9 mouse cellular contexts compared by ENCODE assay signal in genomic region chr5:53326023-53326422, GRCm38 (mm10). TPM values are rescaled to one million over a fixed set of nuclear protein-coding genes. Genes with fewer than 3 reads are reported as not detected.
A peak's percentile ranks its signal among the peaks of the same experiment; 100 is the strongest.
DNase-seq lines count a peak whose midpoint lies in the region; ATAC-seq and TF ChIP-seq lines count a peak whose summit lies in the region.
"Had no signal": no experiment of that assay in that cellular context is flagged by ENCODE, and none has a peak within 500 bp of the region (broad histone marks: within the 10 kb centered on the region; RNA-seq: fewer than 3 reads in every experiment).

No protein-coding gene starts in this region.

- peaks cover 0 to 3% of the 10 kb centered on the region in 2 experiments; a peak in 2 of 4 replicates for H3K4me1 ChIP-seq in CH12.LX (ENCODE audit: control insufficient read depth in 1 of 2, insufficient read depth in 2 of 2)
- no peaks in the 10 kb centered on the region for H3K4me1 ChIP-seq in embryonic fibroblast, embryonic 13.5 days (ENCODE audit: control insufficient read depth, insufficient read depth, low read length)
- H3K4me1 ChIP-seq in heart, postnatal 0 days (ENCODE audit: control insufficient read depth, insufficient read depth): no peaks in the 10 kb centered on the region
- H3K4me1 ChIP-seq in liver, embryonic 14.5 days (replicated peaks; ENCODE audit: control insufficient read depth in 2 of 2, insufficient read depth in 2 of 2, low read length in 1 of 2): no peaks in the 10 kb centered on the region
- H3K4me1 ChIP-seq in neural tube, embryonic 12.5 days: peaks cover 5% of the 10 kb centered on the region; the same call in 1 of the 2 replicates

- ATAC-seq in heart, postnatal 0 days (ENCODE audit: insufficient read depth, low read depth): peak; percentile 41; the same call in 1 of the 2 replicates
- no peak for ATAC-seq in liver, embryonic 14.5 days (ENCODE audit: insufficient read depth)
- ATAC-seq in neural tube, embryonic 12.5 days (ENCODE audit: low FRiP score, low read depth): peak; percentile 61

- H3K79me2 ChIP-seq in CH12.LX (replicated peaks; ENCODE audit: control insufficient read depth, extremely low read depth, insufficient read depth, poor library complexity, severe bottlenecking): no peaks in the 10 kb centered on the region

- H3K9me3 ChIP-seq in CH12.LX (replicated peaks; ENCODE audit: low read length): no peaks in the 10 kb centered on the region
- no peaks in the 10 kb centered on the region for H3K9me3 ChIP-seq in heart, postnatal 0 days (replicated peaks; ENCODE audit: control insufficient read depth, low read length)
- no peaks in the 10 kb centered on the region for H3K9me3 ChIP-seq in liver, embryonic 14.5 days (ENCODE audit: control insufficient read depth, low read length)
- no peaks in the 10 kb centered on the region for H3K9me3 ChIP-seq in neural tube, embryonic 12.5 days
- H3K9me3 ChIP-seq: heart, embryonic 15.5 days had no signal

- peak overlapping the region; percentile 65; the same call in 1 of the 2 replicates for H3K4me2 ChIP-seq in CH12.LX (ENCODE audit: insufficient read depth, low read depth, poor library complexity, severe bottlenecking)
- no peak overlapping the region for H3K4me2 ChIP-seq in heart, postnatal 0 days (ENCODE audit: low read depth, low read length)
- no peak overlapping the region for H3K4me2 ChIP-seq in liver, embryonic 14.5 days (ENCODE audit: low read depth)
- H3K4me2 ChIP-seq in neural tube, embryonic 12.5 days (replicated peaks): peak overlapping the region; percentile 22; the same call in 1 of the 2 replicates
- H3K4me2 ChIP-seq: heart, embryonic 15.5 days had no signal

- TF ChIP-seq EP300 in CH12.LX (IDR thresholded peaks at IDR 0.05; ENCODE audit: low read length): no peak
- TF ChIP-seq EP300 in heart, postnatal 0 days (IDR thresholded peaks at IDR 0.05; ENCODE audit: low read depth): no peak
- no peak for TF ChIP-seq EP300 in liver, embryonic 14.5 days (IDR thresholded peaks at IDR 0.05; ENCODE audit: low read depth)

- no peak overlapping the region for H3K4me3 ChIP-seq in CH12.LX (replicated peaks in 1 of 3; ENCODE audit: low read depth in 2 of 3, low read length in 2 of 3, poor library complexity in 1 of 3)
- no peak overlapping the region for H3K4me3 ChIP-seq in embryonic fibroblast, embryonic 13.5 days (ENCODE audit: insufficient read depth, low read length)
- no peak overlapping the region for H3K4me3 ChIP-seq in heart, postnatal 0 days (ENCODE audit: low read depth, low read length)
- H3K4me3 ChIP-seq in liver, embryonic 14.5 days (ENCODE audit: insufficient read depth in 1 of 2, low read depth in 2 of 2, low read length in 2 of 2): no peak overlapping the region
- H3K4me3 ChIP-seq in neural tube, embryonic 12.5 days: no peak overlapping the region
- H3K4me3 ChIP-seq: heart, embryonic 15.5 days had no signal

- TF ChIP-seq CTCF in CH12.LX (conservative IDR thresholded peaks at IDR 0.05 in 1 of 2, IDR thresholded peaks at IDR 0.05 in 1 of 2; ENCODE audit: low read depth in 2 of 2, low read length in 2 of 2): peak; percentile 95 to 97
- peak; percentile 97 for TF ChIP-seq CTCF in embryonic fibroblast, embryonic 13.5 days (IDR thresholded peaks at IDR 0.05; ENCODE audit: borderline replicate concordance, insufficient read depth, low read length)
- TF ChIP-seq CTCF in heart, postnatal 0 days (IDR thresholded peaks at IDR 0.05; ENCODE audit: low read depth): peak; percentile 88
- TF ChIP-seq CTCF in liver, embryonic 14.5 days (IDR thresholded peaks at IDR 0.05; ENCODE audit: low read depth): peak; percentile 84

- peak; percentile 66 for DNase-seq in CH12.LX (ENCODE audit: extremely low read depth)
- peak; percentile 91 for DNase-seq in brain, adult 2 months (ENCODE audit: low read depth, low spot score)
- peak; percentile 77 for DNase-seq in heart, postnatal 0 days (ENCODE audit: low spot score)
- peak; percentile 71 for DNase-seq in kidney, postnatal 14 days
- DNase-seq in liver, embryonic 14.5 days (ENCODE audit: low read depth in 3 of 3, low spot score in 3 of 3): peak; percentile 1 to 22 (median 1)
- DNase-seq in testis, postnatal 10 days (ENCODE audit: low spot score): peak; percentile 77

- H3K9ac ChIP-seq in CH12.LX (ENCODE audit: insufficient read depth, low read depth): peak overlapping the region; percentile 17; the same call in 1 of the 2 replicates
- no peak overlapping the region for H3K9ac ChIP-seq in heart, postnatal 0 days (replicated peaks; ENCODE audit: low read depth, low read length)
- no peak overlapping the region for H3K9ac ChIP-seq in liver, embryonic 14.5 days (replicated peaks)
- H3K9ac ChIP-seq in neural tube, embryonic 12.5 days: no peak overlapping the region
- H3K9ac ChIP-seq: heart, embryonic 15.5 days had no signal

- peak; percentile 98 for TF ChIP-seq RAD21 in CH12.LX (IDR thresholded peaks at IDR 0.05; ENCODE audit: low read depth, low read length)

- 3% methylated on average over 8 of the region's 8 CpGs for WGBS in heart, postnatal 0 days
- 4% methylated on average over 8 of the region's 8 CpGs for WGBS in liver, embryonic 14.5 days (ENCODE audit: insufficient replicate concordance)
- WGBS in neural tube, embryonic 12.5 days: 2% methylated on average over 8 of the region's 8 CpGs

- in situ Hi-C loops in CH12.LX (cut with MboI; ENCODE audit: low pct_ligation_motif_present, low pct_unique_long_range_greater_than_20kb, low sequenced_read_pairs): loop anchor here (10.0 kb wide), 1 partner anchor 789 kb away; no protein-coding TSS in a partner anchor

- dilution Hi-C loops in CH12.LX (cut with MboI; ENCODE audit: extremely low pct_ligation_motif_present, extremely low pct_unique_long_range_greater_than_20kb, low sequenced_read_pairs): no loop called here

- H3K36me3 ChIP-seq in CH12.LX (replicated peaks in 1 of 2; ENCODE audit: control insufficient read depth in 1 of 2, insufficient read depth in 1 of 2, low read length in 1 of 2): no peaks in the 10 kb centered on the region
- no peaks in the 10 kb centered on the region for H3K36me3 ChIP-seq in heart, postnatal 0 days (replicated peaks; ENCODE audit: control insufficient read depth, insufficient read depth, low read length)
- H3K36me3 ChIP-seq in liver, embryonic 14.5 days (replicated peaks; ENCODE audit: control insufficient read depth, insufficient read depth, low read depth): no peaks in the 10 kb centered on the region
- no peaks in the 10 kb centered on the region for H3K36me3 ChIP-seq in neural tube, embryonic 12.5 days
- H3K36me3 ChIP-seq: heart, embryonic 15.5 days had no signal

- no peak for TF ChIP-seq POLR2A in CH12.LX (IDR thresholded peaks at IDR 0.05; ENCODE audit: low read depth, low read length)
- TF ChIP-seq POLR2A in embryonic fibroblast, embryonic 13.5 days (IDR thresholded peaks at IDR 0.05; ENCODE audit: low read depth, low read length): no peak

- H3K27ac ChIP-seq in CH12.LX (ENCODE audit: insufficient read depth, low read depth): no peak overlapping the region
- no peak overlapping the region for H3K27ac ChIP-seq in embryonic fibroblast, embryonic 13.5 days (ENCODE audit: insufficient read depth, low read length)
- H3K27ac ChIP-seq in heart, postnatal 0 days (ENCODE audit: low read depth): no peak overlapping the region
- no peak overlapping the region for H3K27ac ChIP-seq in liver, embryonic 14.5 days
- H3K27ac ChIP-seq in neural tube, embryonic 12.5 days: no peak overlapping the region
- H3K27ac ChIP-seq: heart, embryonic 15.5 days had no signal

- peaks cover 7% of the 10 kb centered on the region for H3K27me3 ChIP-seq in CH12.LX (replicated peaks)
- peaks cover 4% of the 10 kb centered on the region; the same call in 1 of the 2 replicates for H3K27me3 ChIP-seq in heart, postnatal 0 days (ENCODE audit: control insufficient read depth, insufficient read depth, low read length)
- no peaks in the 10 kb centered on the region for H3K27me3 ChIP-seq in liver, embryonic 14.5 days (ENCODE audit: control insufficient read depth, insufficient read depth, low read length)
- H3K27me3 ChIP-seq in neural tube, embryonic 12.5 days (replicated peaks): no peaks in the 10 kb centered on the region

TF ChIP-seq in CH12.LX, 34 proteins besides CTCF, POLR2A, EP300 and RAD21 (continues in another document):
- TF ChIP-seq MAFK (IDR thresholded peaks at IDR 0.05; ENCODE audit: insufficient replicate concordance, low read length): no peak
- TF ChIP-seq CHD1 (IDR thresholded peaks at IDR 0.05; ENCODE audit: low read depth, low read length): no peak
- no peak for TF ChIP-seq PAX5 (IDR thresholded peaks at IDR 0.05; ENCODE audit: low read length)
- no peak for TF ChIP-seq RCOR1 (conservative IDR thresholded peaks at IDR 0.05; ENCODE audit: low read depth, low read length)
- no peak for TF ChIP-seq ZMIZ1 (IDR thresholded peaks at IDR 0.05; ENCODE audit: low read depth, low read length)
- no peak for TF ChIP-seq MXI1 (IDR thresholded peaks at IDR 0.05; ENCODE audit: low read depth, low read length)
- TF ChIP-seq NELFE (IDR thresholded peaks at IDR 0.05; ENCODE audit: low read depth, low read length): peak; percentile 23; the same call in 1 of the 2 replicates
- no peak for TF ChIP-seq USF2 (conservative IDR thresholded peaks at IDR 0.05; ENCODE audit: low read depth, low read length)
- TF ChIP-seq TCF12 (IDR thresholded peaks at IDR 0.05; ENCODE audit: low read depth, low read length): no peak
- TF ChIP-seq UBTF (IDR thresholded peaks at IDR 0.05; ENCODE audit: low read depth, low read length): no peak
- TF ChIP-seq MEF2A (IDR thresholded peaks at IDR 0.05; ENCODE audit: borderline replicate concordance, low read depth, low read length): peak; percentile 41; the same call in 1 of the 2 replicates
- TF ChIP-seq SIN3A (IDR thresholded peaks at IDR 0.05; ENCODE audit: low read length): no peak
- no peak for TF ChIP-seq MAX (IDR thresholded peaks at IDR 0.05; ENCODE audit: low read length)
- TF ChIP-seq NRF1 (IDR thresholded peaks at IDR 0.05; ENCODE audit: low read depth, low read length): no peak
- no peak for TF ChIP-seq E2F4 (IDR thresholded peaks at IDR 0.05; ENCODE audit: insufficient replicate concordance, low read depth, low read length)
- no peak for TF ChIP-seq KAT2A (IDR thresholded peaks at IDR 0.05; ENCODE audit: insufficient replicate concordance, low read length)

RNA-seq across cellular contexts. Expression of gene Smim20, which starts 59.1 kb away (rescaled TPM):
- total RNA-seq in CH12.LX (2012; rRNA removed): 54.3 and 55.3 TPM in 2 replicates
- 93.0 and 93.5 TPM in 2 replicates for total RNA-seq in CH12.LX (2014; rRNA removed)
- 52.1 and 75.7 TPM in 2 replicates for polyA plus RNA-seq in CH12.LX (2012; ENCODE audit: insufficient read length, low read depth)
- 25.8 and 29.4 TPM in 2 replicates for polyA plus RNA-seq in embryonic fibroblast, embryonic 13.5 days (2011; ENCODE audit: insufficient read length, low read depth, missing spikeins)
- 153 and 163 TPM in 2 replicates for total RNA-seq in heart, postnatal 0 days (2014; rRNA removed; ENCODE audit: low replicate concordance)
- polyA plus RNA-seq in heart, postnatal 0 days (2015; fragmentation: Nextera tagmentation; extraction: Ambion mirVana): 218 TPM in 2 replicates
- polyA plus RNA-seq in liver, embryonic 14.5 days (2012; rRNA removed): 15.4 and 17.3 TPM in 2 replicates
- 35.2 and 38.5 TPM in 2 replicates for polyA plus RNA-seq in liver, embryonic 14.5 days (2014; fragmentation: Nextera tagmentation; extraction: Ambion mirVana)
- 65.6 and 75.6 TPM in 2 replicates for polyA plus RNA-seq in neural tube, embryonic 12.5 days (2016; fragmentation: Nextera tagmentation; extraction: Ambion mirVana)

Comparison
In these comparisons a context has a peak if more than half of its experiments do, and no peak if none do; other contexts are left out.
1. DNase-seq: peak in every context shown above with its lines; median percentile 91 in brain, adult 2 months; 77 in heart, postnatal 0 days; 77 in testis, postnatal 10 days; 71 in kidney, postnatal 14 days; 66 in CH12.LX; 1 in liver, embryonic 14.5 days.
2. H3K4me2 ChIP-seq: peak in CH12.LX (single experiment) and neural tube, embryonic 12.5 days (single experiment); none in heart, postnatal 0 days (single experiment) and liver, embryonic 14.5 days (single experiment).
3. Peak in every context shown above with its lines, with median percentiles within 50 percentile points of each other: CTCF ChIP-seq.